Mouse (Mus musculus) heart, embryonic 16.5 days (tissue): ENCODE data around the gene Scn5a. TPM values are rescaled to one million over a fixed set of nuclear protein-coding genes. Genes with fewer than 3 reads are reported as not detected.

Experiments
- ATAC-seq: fragments of 200-750 bp; cut with Nextera tagmentation; replicated peaks from 2 replicates; pipeline ENCODE4 v1.8.0; 2017; ENCODE audit warnings: moderate number of reproducible peaks; ENCODE audit not compliant: insufficient read depth, low FRiP score; ENCODE audit errors: extremely low read depth
- H3K27ac ChIP-seq: fragments of 300-500 bp; sonication (generic); 2 replicates; pipeline ENCODE4 v1.5.1; 2014; ENCODE audit warnings: mild to moderate bottlenecking, low read length, control low read depth, moderate library complexity
- H3K27me3 ChIP-seq: fragments of 300-500 bp; sonication (generic); 2 replicates; pipeline ENCODE4 v1.6.1; 2014; ENCODE audit warnings: low read length, mixed read lengths; ENCODE audit not compliant: control insufficient read depth, insufficient read depth
- H3K36me3 ChIP-seq: fragments of 300-500 bp; sonication (generic); 2 replicates; pipeline ENCODE4 v1.6.1; 2014; ENCODE audit not compliant: control insufficient read depth, insufficient read depth
- H3K4me1 ChIP-seq: fragments of 300-500 bp; sonication (generic); 2 replicates; pipeline ENCODE4 v1.6.1; 2014; ENCODE audit warnings: low read length, mixed read lengths; ENCODE audit not compliant: control insufficient read depth, insufficient read depth
- H3K4me2 ChIP-seq: fragments of 300-500 bp; sonication (generic); 2 replicates; pipeline ENCODE4 v1.6.1; 2014; ENCODE audit warnings: low read depth, mild to moderate bottlenecking, control low read depth, low read length
- H3K4me3 ChIP-seq: fragments of 300-500 bp; sonication (generic); 2 replicates; pipeline ENCODE4 v1.5.1; 2014; ENCODE audit warnings: mild to moderate bottlenecking, control low read depth, low read length
- H3K9ac ChIP-seq: fragments of 300-500 bp; sonication (generic); 2 replicates; pipeline ENCODE4 v1.6.1; 2014; ENCODE audit warnings: low read length, control low read depth
- H3K9me3 ChIP-seq: fragments of 300-500 bp; sonication (generic); replicated peaks from 2 replicates; pipeline ENCODE4 v1.6.1; 2016; ENCODE audit warnings: low read length; ENCODE audit not compliant: control insufficient read depth
- WGBS: fragments of 180-500 bp; shearing (Covaris S2); extraction: QIAGEN DNeasy Blood & Tissue Kit; methylation state at CpG from one replicate; pipeline ENCODE4 v1.1.7; 2014; 5-methylcytosine and 5-hydroxymethylcytosine counted together
- polyA plus RNA-seq: library from polyadenylated mRNA; unstranded; fragments of >200 nt; fragmentation: Nextera tagmentation; extraction: Ambion mirVana; gene quantifications from 2 replicates; pipeline ENCODE4 v1.2.1, GENCODE M21; 2015

The Scn5a gene
- polyA plus RNA-seq, 1 experiment from 2014 or later: 7.5 TPM

DNA sequence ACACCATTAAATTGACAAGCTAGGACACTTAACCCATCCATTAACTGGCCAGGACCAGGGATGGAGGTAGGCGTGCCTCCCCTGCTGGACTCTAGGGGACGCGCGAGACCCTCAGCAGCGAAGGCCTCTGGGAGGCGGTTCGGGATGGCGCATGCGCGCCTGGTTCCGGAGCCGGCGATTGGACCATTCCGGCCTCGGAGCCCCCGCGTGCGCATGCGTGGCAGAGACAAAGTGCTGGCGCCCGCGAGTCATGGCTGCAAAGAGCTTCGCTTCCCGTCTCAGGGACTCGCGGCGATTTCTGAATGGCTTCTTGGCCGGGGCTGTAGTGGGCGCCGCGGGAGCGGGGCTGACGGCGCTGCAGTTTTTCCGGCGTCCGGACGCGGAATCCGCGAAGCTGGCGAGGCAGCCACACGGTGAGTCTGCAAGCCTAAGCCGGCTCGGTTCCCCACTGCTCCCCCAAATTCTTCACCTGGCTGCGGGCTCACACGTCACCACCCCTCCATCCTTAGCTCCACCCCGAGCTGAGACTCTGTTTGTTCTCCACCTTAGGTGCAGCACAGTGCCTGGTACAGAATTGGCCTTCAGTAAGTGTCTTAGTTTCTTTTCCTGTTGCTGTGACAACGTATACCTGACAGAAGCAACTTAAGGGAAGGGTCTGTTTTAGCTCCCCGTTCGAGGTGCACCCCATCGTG is 133.9 kb downstream of the Scn5a start, which contains the start of gene Exog:
Gene Exog (plus strand): TSS at position 206 of the 692 bp plus-strand sequence.
- Histone ChIP-seq H3K27ac (peak within 1 kb of the TSS; percentile 61; the same call in 1 of the 2 replicates), H3K27me3 (no peaks in the 10 kb centered on the region), H3K4me3 (peak within 1 kb of the TSS; percentile 89), H3K36me3 (peaks cover 19% of the 10 kb centered on the region), H3K4me2 (peak within 1 kb of the TSS; percentile 97), H3K4me1 (peaks cover 8% of the 10 kb centered on the region), H3K9me3 (no peaks in the 10 kb centered on the region), H3K9ac (peak within 1 kb of the TSS; percentile 92)
- under 1% methylated on average over 52 of the region's 52 CpGs for WGBS
- ATAC-seq: peak; percentile 90

DNA sequence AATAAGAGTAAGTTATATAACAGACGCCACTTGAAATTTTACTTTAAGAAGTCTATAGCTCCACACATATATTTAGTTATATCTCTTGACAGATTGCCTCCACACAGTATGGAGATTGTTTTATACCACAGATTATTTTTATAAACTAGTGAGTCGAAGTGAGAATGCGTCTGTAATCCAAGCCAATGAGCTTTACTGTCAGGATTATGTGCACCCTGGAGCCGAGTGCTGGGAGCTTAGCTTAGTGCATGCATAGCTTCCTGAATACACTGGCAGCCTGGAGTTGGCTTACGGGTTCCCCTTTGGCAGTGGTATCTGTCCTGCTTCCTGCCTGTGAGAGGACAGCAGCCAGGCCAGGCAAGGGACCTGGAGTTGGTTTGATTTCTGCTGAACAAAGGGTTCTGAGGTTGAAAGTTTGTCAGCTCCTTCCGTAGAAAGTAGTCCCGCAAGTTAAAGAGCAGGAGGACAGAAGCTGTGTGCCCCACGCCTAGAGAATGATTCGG is 140.3 kb downstream of the Scn5a start:
- Histone ChIP-seq H3K27ac (no peak overlapping the region), H3K9ac (no peak overlapping the region), H3K27me3 (no peaks in the 10 kb centered on the region), H3K36me3 (peaks cover 7% of the 10 kb centered on the region; the same call in 1 of the 2 replicates), H3K4me3 (no peak overlapping the region), H3K9me3 (no peaks in the 10 kb centered on the region), H3K4me2 (no peak overlapping the region), H3K4me1 (no peaks in the 10 kb centered on the region)
- 85% methylated on average over 9 of the region's 9 CpGs for WGBS
- no peak for ATAC-seq

DNA sequence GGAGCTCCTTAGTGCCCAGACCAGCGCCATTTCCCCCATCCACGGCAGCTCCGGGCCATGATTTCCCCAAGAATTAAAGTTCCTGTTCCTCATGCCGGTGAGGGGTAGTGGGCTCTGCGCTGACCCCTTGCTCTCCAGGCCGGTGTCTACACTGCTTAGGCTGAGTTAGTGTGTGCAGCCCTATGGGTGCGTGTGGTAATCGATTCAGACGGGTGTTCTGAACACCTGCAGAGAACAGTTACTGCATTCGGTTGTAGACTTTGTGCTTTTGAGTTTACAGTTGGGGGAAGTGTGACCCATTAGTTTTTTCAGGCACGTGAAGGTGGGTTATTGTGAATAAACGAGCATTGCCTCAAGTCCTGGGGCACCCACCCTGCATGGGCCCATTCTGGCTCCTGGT is 140.8 kb downstream of the Scn5a start:
- Histone ChIP-seq H3K9me3 (no peaks in the 10 kb centered on the region), H3K4me2 (no peak overlapping the region), H3K27ac (no peak overlapping the region), H3K9ac (no peak overlapping the region), H3K27me3 (no peaks in the 10 kb centered on the region), H3K4me3 (no peak overlapping the region), H3K4me1 (no peaks in the 10 kb centered on the region), H3K36me3 (peaks cover 7% of the 10 kb centered on the region; the same call in 1 of the 2 replicates)
- WGBS: 94% methylated on average over 12 of the region's 12 CpGs
- ATAC-seq: no peak

DNA sequence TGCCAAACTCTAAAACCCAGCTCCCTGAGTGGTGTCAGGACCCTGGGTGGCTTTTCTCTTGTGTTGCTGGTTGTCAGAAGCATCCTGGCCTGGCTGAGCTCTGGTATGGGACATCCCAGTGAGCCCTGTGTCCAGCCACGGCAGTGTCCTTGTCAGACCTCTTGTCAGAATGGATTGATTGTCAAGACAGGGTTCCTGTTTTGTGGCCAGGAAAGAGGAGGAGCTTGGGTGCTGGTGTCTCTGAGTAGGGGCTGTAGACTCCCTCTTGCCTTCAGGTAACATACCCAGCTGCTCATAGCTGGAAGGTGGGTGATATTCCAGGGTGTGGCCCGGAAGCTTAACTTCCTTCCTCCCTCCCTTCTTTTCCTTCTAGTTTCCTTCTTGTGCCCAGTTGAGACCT is 143.0 kb downstream of the Scn5a start:
- Histone ChIP-seq H3K27me3 (no peaks in the 10 kb centered on the region), H3K27ac (no peak overlapping the region), H3K9me3 (no peaks in the 10 kb centered on the region), H3K4me1 (no peaks in the 10 kb centered on the region), H3K9ac (no peak overlapping the region), H3K4me3 (no peak overlapping the region), H3K4me2 (no peak overlapping the region), H3K36me3 (peaks cover 15% of the 10 kb centered on the region)
- 66% methylated on average over 2 of the region's 2 CpGs for whole genome bisulfite sequencing
- no peak for ATAC-seq

Other genes starting within 250 kb of the Scn5a start
- 100 and 104 TPM in 2 replicates for gene Acaa1a, start 239.3 kb downstream of the Scn5a start, polyA plus RNA-seq
- 18.1 and 19.0 TPM in 2 replicates for gene Myd88, start 237.6 kb downstream of the Scn5a start, polyA plus RNA-seq
- 1.00 and 1.1 TPM in 2 replicates for gene Xylb, start 221.6 kb downstream of the Scn5a start, polyA plus RNA-seq
- 0.20 TPM in 1 of 2 replicates, not detected in the other for gene Slc22a14, start 213.5 kb downstream of the Scn5a start, polyA plus RNA-seq
- gene Acvr2b, start 176.9 kb downstream of the Scn5a start, polyA plus RNA-seq: 7.3 and 8.6 TPM in 2 replicates
- gene Exog, start 134.1 kb downstream of the Scn5a start, polyA plus RNA-seq: 10.7 and 11.1 TPM in 2 replicates
- 0.85 and 1.4 TPM in 2 replicates for gene Scn10a, start 140.3 kb upstream of the Scn5a start, polyA plus RNA-seq
- 0.05 TPM in 1 of 2 replicates, not detected in the other for gene Scn11a, start 246.4 kb upstream of the Scn5a start, polyA plus RNA-seq